Comparison of ENCODE assay signal across 11 mouse cellular contexts in genomic region chr12:33480975-33481374, GRCm38 (mm10). TPM values are rescaled to one million over a fixed set of nuclear protein-coding genes. Genes with fewer than 3 reads are reported as not detected.
DNase-seq lines count a peak whose midpoint lies in the region; ATAC-seq lines count a peak whose summit lies in the region.
"Had no signal": no experiment of that assay in that cellular context is flagged by ENCODE, and none has a peak within 500 bp of the region (broad histone marks: within the 10 kb centered on the region; RNA-seq: fewer than 3 reads in every experiment).

No protein-coding gene starts in this region.

- no peak for ATAC-seq in hindbrain, embryonic 11.5 days (ENCODE audit: low FRiP score)
- ATAC-seq in hindbrain, embryonic 16.5 days, result no peak
- ATAC-seq in forebrain, embryonic 16.5 days, result peak; percentile 61; the same call in 1 of the 2 replicates

- no peaks in the 10 kb centered on the region for H3K9me3 ChIP-seq in hindbrain, embryonic 11.5 days (ENCODE audit: control insufficient read depth, low read length)
- peaks cover 2% of the 10 kb centered on the region; the same call in 1 of the 2 replicates for H3K9me3 ChIP-seq in hindbrain, embryonic 16.5 days (ENCODE audit: control insufficient read depth, low read length)
- H3K9me3 ChIP-seq in forebrain, embryonic 16.5 days (ENCODE audit: control insufficient read depth, low read length), result no peaks in the 10 kb centered on the region
- H3K9me3 ChIP-seq: hindbrain, embryonic 15.5 days had no signal

- no peaks in the 10 kb centered on the region for H3K27me3 ChIP-seq in hindbrain, embryonic 11.5 days (ENCODE audit: control insufficient read depth, insufficient read depth, low read length)
- no peaks in the 10 kb centered on the region for H3K27me3 ChIP-seq in hindbrain, embryonic 16.5 days (replicated peaks; ENCODE audit: control insufficient read depth, insufficient read depth, low read length)
- no peaks in the 10 kb centered on the region for H3K27me3 ChIP-seq in forebrain, embryonic 16.5 days (replicated peaks; ENCODE audit: control insufficient read depth, insufficient read depth, low read length)
- H3K27me3 ChIP-seq: hindbrain, embryonic 15.5 days had no signal

- no peak overlapping the region for H3K27ac ChIP-seq in hindbrain, embryonic 11.5 days (ENCODE audit: low read depth, low read length)
- no peak overlapping the region for H3K27ac ChIP-seq in hindbrain, embryonic 16.5 days (ENCODE audit: low read depth, low read length)
- no peak overlapping the region for H3K27ac ChIP-seq in forebrain, embryonic 16.5 days (ENCODE audit: low read length)
- H3K27ac ChIP-seq: hindbrain, embryonic 15.5 days had no signal

- H3K4me1 ChIP-seq in hindbrain, embryonic 11.5 days (replicated peaks; ENCODE audit: control insufficient read depth, insufficient read depth, low read length), result no peaks in the 10 kb centered on the region
- H3K4me1 ChIP-seq in hindbrain, embryonic 16.5 days (ENCODE audit: control insufficient read depth, insufficient read depth, low read depth, low read length), result no peaks in the 10 kb centered on the region
- no peaks in the 10 kb centered on the region for H3K4me1 ChIP-seq in forebrain, embryonic 16.5 days (replicated peaks; ENCODE audit: control insufficient read depth, insufficient read depth, low read length)
- H3K4me1 ChIP-seq: hindbrain, embryonic 15.5 days had no signal

- H3K4me3 ChIP-seq in hindbrain, embryonic 11.5 days (ENCODE audit: low read depth, low read length), result no peak overlapping the region
- no peak overlapping the region for H3K4me3 ChIP-seq in hindbrain, embryonic 16.5 days (ENCODE audit: low read length)
- no peak overlapping the region for H3K4me3 ChIP-seq in forebrain, embryonic 16.5 days (replicated peaks; ENCODE audit: low read length)
- H3K4me3 ChIP-seq: hindbrain, embryonic 15.5 days had no signal

- no peaks in the 10 kb centered on the region for H3K36me3 ChIP-seq in hindbrain, embryonic 11.5 days (ENCODE audit: control insufficient read depth, insufficient read depth, low read length)
- no peaks in the 10 kb centered on the region for H3K36me3 ChIP-seq in hindbrain, embryonic 16.5 days (ENCODE audit: control insufficient read depth, insufficient read depth, low read length)
- no peaks in the 10 kb centered on the region for H3K36me3 ChIP-seq in forebrain, embryonic 16.5 days (ENCODE audit: control insufficient read depth, insufficient read depth)
- H3K36me3 ChIP-seq: hindbrain, embryonic 15.5 days had no signal

- 30% methylated on average over 5 of the region's 5 CpGs for WGBS in hindbrain, embryonic 11.5 days
- WGBS in hindbrain, embryonic 16.5 days, result 25% methylated on average over 5 of the region's 5 CpGs
- WGBS in forebrain, embryonic 16.5 days, result 27% methylated on average over 5 of the region's 5 CpGs

- peak; percentile 40 for DNase-seq in hindbrain, embryonic 11.5 days (ENCODE audit: low spot score)
- peak; percentile 48 for DNase-seq in 3T3-L1 (ENCODE audit: low read depth, low spot score)
- peak; percentile 16 for DNase-seq in Muller cell, postnatal 12 days (ENCODE audit: inconsistent ontology term)
- no peak for DNase-seq in ovary, postnatal 14 days (ENCODE audit: low spot score)
- no peak for DNase-seq in urinary bladder, postnatal 10 days (ENCODE audit: low spot score)
- DNase-seq in heart, postnatal 36 days, result no peak
- DNase-seq: cerebellum, adult 11-12 months; thymus, postnatal 25 days had no signal

- no peak overlapping the region for H3K4me2 ChIP-seq in hindbrain, embryonic 11.5 days (replicated peaks; ENCODE audit: low read depth, low read length)
- H3K4me2 ChIP-seq in hindbrain, embryonic 16.5 days (ENCODE audit: low read length), result no peak overlapping the region
- no peak overlapping the region for H3K4me2 ChIP-seq in forebrain, embryonic 16.5 days (ENCODE audit: low read length)
- H3K4me2 ChIP-seq: hindbrain, embryonic 15.5 days had no signal

- no peak overlapping the region for H3K9ac ChIP-seq in hindbrain, embryonic 11.5 days (ENCODE audit: low read depth, low read length)
- no peak overlapping the region for H3K9ac ChIP-seq in hindbrain, embryonic 16.5 days (ENCODE audit: low read depth, low read length)
- H3K9ac ChIP-seq in forebrain, embryonic 16.5 days (replicated peaks; ENCODE audit: low read depth, low read length), result no peak overlapping the region
- H3K9ac ChIP-seq: hindbrain, embryonic 15.5 days had no signal

- intact Hi-C loops in heart, postnatal 36 days (cut with DNase I), result loop anchor here (5.0 to 10.0 kb wide), 2 partner anchors 1176 to 1704 kb away; no protein-coding TSS in a partner anchor

RNA-seq across cellular contexts. Expression of gene Twistnb, which starts 51.5 kb away (rescaled TPM):
- 43.5 and 47.5 TPM in 2 replicates for polyA plus RNA-seq in hindbrain, embryonic 11.5 days (2014; fragmentation: Nextera tagmentation; extraction: Ambion mirVana)
- 43.1 and 46.7 TPM in 2 replicates for polyA plus RNA-seq in hindbrain, embryonic 16.5 days (2015; fragmentation: Nextera tagmentation; extraction: Ambion mirVana)
- 44.4 and 51.6 TPM in 2 replicates for polyA plus RNA-seq in forebrain, embryonic 16.5 days (2015; fragmentation: Nextera tagmentation; extraction: Ambion mirVana)
- 1 to 10 TPM; 7.7 to 8.5 TPM for total RNA-seq in heart, postnatal 36 days (2021)

Comparison
In these comparisons a context has a peak if more than half of its experiments do, and no peak if none do; other contexts are left out.
1. DNase-seq: peak in hindbrain, embryonic 11.5 days (single experiment), 3T3-L1 (single experiment) and Muller cell, postnatal 12 days (single experiment); none in ovary, postnatal 14 days (single experiment), urinary bladder, postnatal 10 days (single experiment) and heart, postnatal 36 days (0 of 2).